Mouse (Mus musculus): ENCODE results near the gene Selenov. TPM values are rescaled to one million over a fixed set of nuclear protein-coding genes. Genes with fewer than 3 reads are reported as not detected.
A peak's percentile ranks its signal among the peaks of the same experiment; 100 is the strongest.

Gene Selenov
- total and polyA plus RNA-seq, 2 experiments from 2014 or later: not detected

- no peak for ATAC-seq (ENCODE audit: insufficient read depth, low read depth)
- H3K27ac ChIP-seq (ENCODE audit: low read depth): no peak overlapping the region
- no peak overlapping the region for H3K9ac ChIP-seq (replicated peaks; ENCODE audit: low read depth, low read length)
- no peaks in the 10 kb centered on the region for H3K27me3 ChIP-seq (ENCODE audit: control insufficient read depth, insufficient read depth, low read length)
- no peak overlapping the region for H3K4me2 ChIP-seq (ENCODE audit: low read depth, low read length)
- no peak for DNase-seq (ENCODE audit: low spot score)
- H3K4me3 ChIP-seq (ENCODE audit: low read depth, low read length): no peak overlapping the region
- 0 out of 2 replicates have a peak, but pooled peaks cover 4% of the 10 kb centered on the region for H3K36me3 ChIP-seq (replicated peaks; ENCODE audit: control insufficient read depth, insufficient read depth, low read length)
- no peaks in the 10 kb centered on the region for H3K9me3 ChIP-seq (replicated peaks; ENCODE audit: control insufficient read depth, low read length)
- 90% methylated on average over 12 of the region's 12 CpGs for WGBS
- H3K4me1 ChIP-seq (ENCODE audit: control insufficient read depth, insufficient read depth): peaks cover 6% of the 10 kb centered on the region; the same call in 1 of the 2 replicates
- no peak for TF ChIP-seq EP300 (IDR thresholded peaks at IDR 0.05; ENCODE audit: low read depth)
- TF ChIP-seq CTCF (IDR thresholded peaks at IDR 0.05; ENCODE audit: low read depth): no peak
These were observed 21.6 kb downstream of the Selenov start for GRCm38 (mm10) chr7:28269355-28269754.

DNA sequence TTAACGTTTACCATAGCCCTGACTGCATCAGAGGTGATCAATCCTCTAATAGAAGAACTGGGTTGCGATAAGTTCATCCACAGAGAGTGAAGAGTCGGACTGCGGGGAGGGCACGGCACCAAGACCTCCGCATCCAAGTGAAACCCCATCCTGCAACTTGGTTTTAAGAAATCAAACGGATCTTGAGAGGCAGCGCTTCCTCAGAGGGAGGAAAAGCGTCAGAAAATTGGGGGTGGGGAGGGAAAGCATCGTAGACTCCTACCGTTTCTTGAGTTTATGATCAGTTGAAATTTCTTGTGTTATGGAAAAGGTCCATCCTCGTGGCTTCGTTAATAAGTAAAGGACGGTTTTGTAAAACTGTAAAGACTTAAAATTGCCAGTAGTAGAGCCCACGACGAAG is 22.4 kb downstream of the Selenov start:
- Histone ChIP-seq H3K4me1 (ENCODE audit: control insufficient read depth, insufficient read depth) (peaks cover 6% of the 10 kb centered on the region; the same call in 1 of the 2 replicates), H3K9me3 (replicated peaks; ENCODE audit: control insufficient read depth, low read length) (no peaks in the 10 kb centered on the region), H3K4me2 (ENCODE audit: low read depth, low read length) (peak overlapping the region; percentile 92), H3K27me3 (ENCODE audit: control insufficient read depth, insufficient read depth, low read length) (no peaks in the 10 kb centered on the region), H3K36me3 (replicated peaks; ENCODE audit: control insufficient read depth, insufficient read depth, low read length) (0 out of 2 replicates have a peak, but pooled peaks cover 4% of the 10 kb centered on the region), H3K27ac (ENCODE audit: low read depth) (peak overlapping the region; percentile 88; the same call in 1 of the 2 replicates), H3K4me3 (ENCODE audit: low read depth, low read length) (peak overlapping the region; percentile 90), H3K9ac (replicated peaks; ENCODE audit: low read depth, low read length) (peak overlapping the region; percentile 95)
- no peak for TF ChIP-seq CTCF (IDR thresholded peaks at IDR 0.05; ENCODE audit: low read depth)
- TF ChIP-seq EP300 (IDR thresholded peaks at IDR 0.05; ENCODE audit: low read depth): no peak
- 36% methylated on average over 16 of the region's 16 CpGs for WGBS
- no peak for ATAC-seq (ENCODE audit: insufficient read depth, low read depth)
- DNase-seq (ENCODE audit: low spot score): peak; percentile 7

DNA sequence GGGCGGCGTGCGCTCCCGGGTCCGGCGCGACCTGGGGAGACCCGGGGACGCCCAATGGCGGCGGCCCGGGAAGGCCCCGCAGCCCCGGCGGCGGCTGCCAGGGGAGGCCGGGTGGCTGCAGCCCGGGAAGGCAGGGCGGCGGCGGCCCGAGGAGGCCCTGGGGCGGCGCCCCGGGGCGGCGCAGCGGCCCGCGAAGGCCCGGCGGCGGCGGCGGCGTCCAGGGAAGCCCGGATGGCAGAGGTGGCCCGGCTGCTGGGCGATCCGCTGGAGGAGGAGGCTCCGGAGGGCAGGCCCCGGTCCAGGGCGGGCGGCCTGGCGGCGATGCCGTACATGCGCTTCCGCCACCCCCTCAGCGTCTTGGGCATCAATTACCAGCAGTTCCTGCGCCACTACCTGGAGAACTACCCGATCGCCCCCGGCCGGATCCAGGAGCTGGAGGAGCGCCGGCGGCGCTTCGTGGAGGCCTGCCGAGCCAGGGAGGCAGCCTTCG is 22.9 kb downstream of the Selenov start:
- WGBS: 0% methylated on average over 42 of the region's 62 CpGs
- Histone ChIP-seq H3K4me3 (ENCODE audit: low read depth, low read length) (peak overlapping the region; percentile 90), H3K4me2 (ENCODE audit: low read depth, low read length) (peak overlapping the region; percentile 92), H3K27ac (ENCODE audit: low read depth) (peak overlapping the region; percentile 88), H3K4me1 (ENCODE audit: control insufficient read depth, insufficient read depth) (peaks cover 6% of the 10 kb centered on the region; the same call in 1 of the 2 replicates), H3K9ac (replicated peaks; ENCODE audit: low read depth, low read length) (peak overlapping the region; percentile 95), H3K36me3 (replicated peaks; ENCODE audit: control insufficient read depth, insufficient read depth, low read length) (0 out of 2 replicates have a peak, but pooled peaks cover 4% of the 10 kb centered on the region), H3K27me3 (ENCODE audit: control insufficient read depth, insufficient read depth, low read length) (no peaks in the 10 kb centered on the region), H3K9me3 (replicated peaks; ENCODE audit: control insufficient read depth, low read length) (no peaks in the 10 kb centered on the region)
- peak; percentile 13 for DNase-seq (ENCODE audit: low spot score)
- ATAC-seq (ENCODE audit: insufficient read depth, low read depth): peak; percentile 75
- TF ChIP-seq EP300 (IDR thresholded peaks at IDR 0.05; ENCODE audit: low read depth): no peak
- TF ChIP-seq CTCF (IDR thresholded peaks at IDR 0.05; ENCODE audit: low read depth): no peak

- no peaks in the 10 kb centered on the region for H3K9me3 ChIP-seq (replicated peaks; ENCODE audit: control insufficient read depth, low read length)
- ATAC-seq (ENCODE audit: insufficient read depth, low read depth) (peak; percentile 89), DNase-seq (ENCODE audit: low spot score) (peak; percentile 84)
- peak within 1 kb of the TSS; percentile 90 for H3K4me3 ChIP-seq (ENCODE audit: low read depth, low read length)
- 6% methylated on average over 53 of the region's 57 CpGs for WGBS
- 0 out of 2 replicates have a peak, but pooled peaks cover 4% of the 10 kb centered on the region for H3K36me3 ChIP-seq (replicated peaks; ENCODE audit: control insufficient read depth, insufficient read depth, low read length)
- peak within 1 kb of the TSS; percentile 88 for H3K27ac ChIP-seq (ENCODE audit: low read depth)
- TF ChIP-seq CTCF (IDR thresholded peaks at IDR 0.05; ENCODE audit: low read depth) (no peak), EP300 (IDR thresholded peaks at IDR 0.05; ENCODE audit: low read depth) (no peak)
- no peaks in the 10 kb centered on the region for H3K27me3 ChIP-seq (ENCODE audit: control insufficient read depth, insufficient read depth, low read length)
- H3K4me1 ChIP-seq (ENCODE audit: control insufficient read depth, insufficient read depth): peaks cover 6% of the 10 kb centered on the region; the same call in 1 of the 2 replicates
- peak within 1 kb of the TSS; percentile 92 for H3K4me2 ChIP-seq (ENCODE audit: low read depth, low read length)
- peak within 1 kb of the TSS; percentile 95 for H3K9ac ChIP-seq (replicated peaks; ENCODE audit: low read depth, low read length)
These were observed 23.6 kb downstream of the Selenov start, which contains the start of gene Eid2 for GRCm38 (mm10) chr7:28267129-28268041. Gene Eid2 (plus strand): TSS chr7:28267881.

- Histone ChIP-seq H3K27me3 (ENCODE audit: control insufficient read depth, insufficient read depth, low read length) (no peaks in the 10 kb centered on the region), H3K36me3 (replicated peaks; ENCODE audit: control insufficient read depth, insufficient read depth, low read length) (no peaks in the 10 kb centered on the region), H3K27ac (ENCODE audit: low read depth) (no peak overlapping the region), H3K9ac (replicated peaks; ENCODE audit: low read depth, low read length) (no peak overlapping the region), H3K4me2 (ENCODE audit: low read depth, low read length) (no peak overlapping the region), H3K9me3 (replicated peaks; ENCODE audit: control insufficient read depth, low read length) (no peaks in the 10 kb centered on the region), H3K4me3 (ENCODE audit: low read depth, low read length) (no peak overlapping the region), H3K4me1 (ENCODE audit: control insufficient read depth, insufficient read depth) (peaks cover 6% of the 10 kb centered on the region; the same call in 1 of the 2 replicates)
- ATAC-seq (ENCODE audit: insufficient read depth, low read depth) (no peak), DNase-seq (ENCODE audit: low spot score) (no peak)
- TF ChIP-seq CTCF (IDR thresholded peaks at IDR 0.05; ENCODE audit: low read depth): no peak
- no peak for TF ChIP-seq EP300 (IDR thresholded peaks at IDR 0.05; ENCODE audit: low read depth)
- WGBS: 84% methylated on average over 13 of the region's 13 CpGs
These were observed 25.6 kb downstream of the Selenov start for GRCm38 (mm10) chr7:28265391-28265790.
